In the genomic region with DNA sequence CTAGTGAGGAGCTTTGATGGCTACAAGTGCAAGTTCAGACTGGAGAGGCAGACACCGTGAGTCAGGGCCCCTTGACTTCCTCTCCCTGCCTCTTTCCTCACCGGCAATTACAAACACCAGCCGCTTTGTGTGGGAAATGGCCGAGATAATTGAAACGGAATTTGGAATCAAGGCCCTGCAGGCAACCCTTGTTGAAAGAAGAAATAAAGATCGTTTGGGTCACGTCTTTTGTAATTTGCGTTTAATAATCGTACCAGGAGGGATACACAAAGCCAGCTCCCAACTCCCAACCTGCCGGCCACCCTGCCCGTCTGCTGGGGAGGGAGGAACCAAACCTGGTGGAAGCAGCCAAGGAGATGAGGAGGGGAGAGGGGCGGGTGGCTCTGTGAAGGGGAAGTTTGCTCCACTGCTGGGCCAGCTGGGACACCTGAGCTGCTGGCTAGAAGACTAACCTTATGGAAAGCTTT, we compare ENCODE assay signal across 15 mouse cellular contexts.
DNase-seq lines count a peak whose midpoint lies in the region; ATAC-seq lines count a peak whose summit lies in the region.
"Had no signal": no experiment of that assay in that cellular context is flagged by ENCODE, and none has a peak within 500 bp of the region (broad histone marks: within the 10 kb centered on the region; RNA-seq: fewer than 3 reads in every experiment).

No protein-coding gene starts in this region.

- H3K36me3 ChIP-seq in heart, embryonic 10.5 days, result no peaks in the 10 kb centered on the region
- H3K36me3 ChIP-seq in lung, embryonic 16.5 days (ENCODE audit: control insufficient read depth, insufficient read depth, low read length), result no peaks in the 10 kb centered on the region
- no peaks in the 10 kb centered on the region for H3K36me3 ChIP-seq in embryonic facial prominence, embryonic 13.5 days

- H3K4me2 ChIP-seq in lung, embryonic 16.5 days (ENCODE audit: low read depth, low read length), result peak overlapping the region; percentile 0; the same call in 1 of the 2 replicates
- peak overlapping the region; percentile 35 for H3K4me2 ChIP-seq in embryonic facial prominence, embryonic 13.5 days

- H3K4me1 ChIP-seq in heart, embryonic 10.5 days, result peaks cover 53% of the 10 kb centered on the region
- H3K4me1 ChIP-seq in lung, embryonic 16.5 days (replicated peaks; ENCODE audit: control insufficient read depth, insufficient read depth, low read length), result no peaks in the 10 kb centered on the region
- peaks cover 31% of the 10 kb centered on the region for H3K4me1 ChIP-seq in embryonic facial prominence, embryonic 13.5 days

- H3K9me3 ChIP-seq in heart, embryonic 10.5 days, result no peaks in the 10 kb centered on the region
- H3K9me3 ChIP-seq in lung, embryonic 16.5 days (ENCODE audit: control insufficient read depth, low read length), result no peaks in the 10 kb centered on the region
- no peaks in the 10 kb centered on the region for H3K9me3 ChIP-seq in embryonic facial prominence, embryonic 13.5 days

- WGBS in heart, embryonic 10.5 days, result 27% methylated on average over 12 of the region's 12 CpGs
- WGBS in lung, embryonic 16.5 days, result 19% methylated on average over 12 of the region's 12 CpGs
- WGBS in embryonic facial prominence, embryonic 13.5 days, result 3% methylated on average over 12 of the region's 12 CpGs

- no peak for DNase-seq in heart, embryonic 10.5 days (ENCODE audit: low spot score)
- DNase-seq in heart, adult 18-20 months, result no peak
- no peak for DNase-seq in lung, postnatal 10 days
- no peak for DNase-seq in layer of hippocampus, adult 9-10 months (ENCODE audit: low spot score)
- DNase-seq in left cerebral cortex, adult 8-10 months (ENCODE audit: low spot score in 2 of 2), result no peak
- DNase-seq: adrenal gland, postnatal 10 days; cerebellum, adult 11-12 months; heart, adult 11 months; right cerebral cortex, postnatal 25 days had no signal

- no peak overlapping the region for H3K9ac ChIP-seq in lung, embryonic 16.5 days (ENCODE audit: low read length)
- H3K9ac ChIP-seq in embryonic facial prominence, embryonic 13.5 days, result no peak overlapping the region

- ATAC-seq in lung, embryonic 16.5 days (ENCODE audit: low read depth), result no peak
- ATAC-seq in embryonic facial prominence, embryonic 13.5 days (ENCODE audit: insufficient number of reproducible peaks, insufficient read depth, low FRiP score, low TSS enrichment, low read depth), result no peak; the same call in 1 of the 2 replicates
- peak; percentile 88 for ATAC-seq in megakaryocyte, adult 5-6 weeks (ENCODE audit: poor library complexity, severe bottlenecking)
- ATAC-seq: intestine, postnatal 0 days; Patski had no signal

- 0 out of 2 replicates have a peak, but pooled peaks cover 8% of the 10 kb centered on the region for H3K27me3 ChIP-seq in heart, embryonic 10.5 days (ENCODE audit: insufficient read depth, poor library complexity, severe bottlenecking)
- H3K27me3 ChIP-seq in lung, embryonic 16.5 days (ENCODE audit: control insufficient read depth, insufficient read depth, low read depth, low read length), result no peaks in the 10 kb centered on the region
- H3K27me3 ChIP-seq in embryonic facial prominence, embryonic 13.5 days, result peaks cover 6% of the 10 kb centered on the region; the same call in 1 of the 2 replicates
- H3K27me3 ChIP-seq: Patski had no signal

- no peak overlapping the region for H3K4me3 ChIP-seq in heart, embryonic 10.5 days
- no peak overlapping the region for H3K4me3 ChIP-seq in lung, embryonic 16.5 days (ENCODE audit: low read length)
- H3K4me3 ChIP-seq in embryonic facial prominence, embryonic 13.5 days, result no peak overlapping the region

- peak overlapping the region; percentile 45 for H3K27ac ChIP-seq in heart, embryonic 10.5 days
- H3K27ac ChIP-seq in lung, embryonic 16.5 days (ENCODE audit: low read length), result no peak overlapping the region
- H3K27ac ChIP-seq in embryonic facial prominence, embryonic 13.5 days, result peak overlapping the region; percentile 45; the same call in 1 of the 2 replicates
- H3K27ac ChIP-seq: macrophage had no signal
